Mouse (Mus musculus) myocyte (in vitro differentiated cells): Measurements from ENCODE around the gene Fam183b.

ENCODE experiments used
- MYOD1 ChIP-seq, 3 experiments: IDR thresholded peaks; one replicate each; pipeline ENCODE4 v1.6.1; 2011; ENCODE audit warnings: control low read depth in 2 of 3, low read depth in 2 of 3, mild to moderate bottlenecking in 2 of 3, moderate library complexity in 1 of 3; ENCODE audit not compliant: insufficient read length in 2 of 3, control insufficient read depth in 1 of 3
- POLR2A ChIP-seq: IDR thresholded peaks from one replicate; pipeline ENCODE4 v1.6.1; 2011; ENCODE audit warnings: low read depth, mild to moderate bottlenecking, control low read depth, moderate library complexity; ENCODE audit not compliant: insufficient read length

DNA sequence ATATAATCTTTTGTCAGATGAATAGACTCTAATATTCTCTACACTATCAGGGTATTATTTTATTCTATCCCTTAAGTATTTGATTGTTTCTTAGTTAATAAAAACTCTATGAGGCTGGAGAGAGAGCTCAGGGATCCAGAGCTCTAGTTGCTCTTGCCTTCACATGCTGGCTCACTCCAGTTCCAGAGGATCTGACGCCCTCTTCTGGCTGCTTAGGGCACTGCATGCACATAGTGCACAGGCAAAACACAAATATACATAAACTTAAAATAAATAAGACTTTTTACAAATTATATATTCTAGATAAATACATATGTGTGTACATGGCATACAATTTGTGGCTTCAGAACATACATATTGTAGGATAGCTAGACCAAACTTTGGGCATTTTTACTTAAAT, 10.2 kb upstream of the Fam183b start:
- TF ChIP-seq POLR2A (no peak), MYOD1 (IDR thresholded peaks at IDR 0.05; ENCODE audit: control insufficient read depth in 1 of 3, insufficient read length in 2 of 3, low read depth in 2 of 3) (no peak)
